Mouse (Mus musculus) CD4-positive, CD25-positive, alpha-beta regulatory T cell (primary cell): ENCODE results near the gene Hnrnpa2b1. TPM values are rescaled to one million over a fixed set of nuclear protein-coding genes. Genes with fewer than 3 reads are reported as not detected.

Experiments
- polyA plus RNA-seq: library from polyadenylated mRNA; unstranded; fragments of 100-300 nt; shearing (Covaris generic); gene quantifications from one replicate; pipeline ENCODE4 v1.2.1, GENCODE M21; 2017

Hnrnpa2b1 gene
- 1,451 TPM for polyA plus RNA-seq

GRCm38 (mm10) chr6:51469715-51470310 is at the start of gene Hnrnpa2b1:
TSS of gene Hnrnpa2b1 (minus strand) at chr6:51469894.

GRCm38 (mm10) chr6:51470311-51471178 is 851 bp upstream of the Hnrnpa2b1 start, which contains the start of gene Cbx3:
TSS of gene Cbx3 (plus strand) at chr6:51470360.

GRCm38 (mm10) chr6:51432535-51433397 is 36.9 kb downstream of the Hnrnpa2b1 start, which contains the start of gene Nfe2l3:
TSS of gene Nfe2l3 (plus strand) at chr6:51432670.

Other genes with a start within 250 kb of the Hnrnpa2b1 start
- gene Nfe2l3, start 37.2 kb downstream of the Hnrnpa2b1 start, polyA plus RNA-seq: 0.14 TPM
- 115 TPM for gene Cbx3, start 466 bp upstream of the Hnrnpa2b1 start, polyA plus RNA-seq
- 12.7 TPM for gene Snx10, start 54.0 kb upstream of the Hnrnpa2b1 start, polyA plus RNA-seq